Mouse (Mus musculus) cerebellum, adult 2 months (tissue): ENCODE data around the gene Frmpd4.

Experiments
- CTCF ChIP-seq: fragments of 200-500 bp; IDR thresholded peaks from 2 replicates; pipeline ENCODE4 v1.5.1; 2011; ENCODE audit warnings: low read depth, mild to moderate bottlenecking, control low read depth, low read length, moderate library complexity, borderline replicate concordance; ENCODE audit not compliant: insufficient read depth
- POLR2A ChIP-seq: fragments of 200-500 bp; IDR thresholded peaks from 2 replicates; pipeline ENCODE4 v1.6.1; 2011; ENCODE audit warnings: low read length, control low read depth, borderline replicate concordance; ENCODE audit not compliant: insufficient read depth

GRCm38 (mm10) chrX:168584303-168584702, 7.3 kb upstream of the Frmpd4 start:
- TF ChIP-seq POLR2A (no peak), CTCF (no peak)
